Mouse (Mus musculus) c-Kit-positive CD71-positive TER-119-negative erythroid progenitor cells, embryonic 14.5 days (primary cell): Measurements from ENCODE around the gene Rabep1.

Experiments
- DNase-seq: peaks from one replicate; pipeline ENCODE4 v3.0.0-alpha.2; 2013; ENCODE audit warnings: low read depth

Gene Rabep1

DNA sequence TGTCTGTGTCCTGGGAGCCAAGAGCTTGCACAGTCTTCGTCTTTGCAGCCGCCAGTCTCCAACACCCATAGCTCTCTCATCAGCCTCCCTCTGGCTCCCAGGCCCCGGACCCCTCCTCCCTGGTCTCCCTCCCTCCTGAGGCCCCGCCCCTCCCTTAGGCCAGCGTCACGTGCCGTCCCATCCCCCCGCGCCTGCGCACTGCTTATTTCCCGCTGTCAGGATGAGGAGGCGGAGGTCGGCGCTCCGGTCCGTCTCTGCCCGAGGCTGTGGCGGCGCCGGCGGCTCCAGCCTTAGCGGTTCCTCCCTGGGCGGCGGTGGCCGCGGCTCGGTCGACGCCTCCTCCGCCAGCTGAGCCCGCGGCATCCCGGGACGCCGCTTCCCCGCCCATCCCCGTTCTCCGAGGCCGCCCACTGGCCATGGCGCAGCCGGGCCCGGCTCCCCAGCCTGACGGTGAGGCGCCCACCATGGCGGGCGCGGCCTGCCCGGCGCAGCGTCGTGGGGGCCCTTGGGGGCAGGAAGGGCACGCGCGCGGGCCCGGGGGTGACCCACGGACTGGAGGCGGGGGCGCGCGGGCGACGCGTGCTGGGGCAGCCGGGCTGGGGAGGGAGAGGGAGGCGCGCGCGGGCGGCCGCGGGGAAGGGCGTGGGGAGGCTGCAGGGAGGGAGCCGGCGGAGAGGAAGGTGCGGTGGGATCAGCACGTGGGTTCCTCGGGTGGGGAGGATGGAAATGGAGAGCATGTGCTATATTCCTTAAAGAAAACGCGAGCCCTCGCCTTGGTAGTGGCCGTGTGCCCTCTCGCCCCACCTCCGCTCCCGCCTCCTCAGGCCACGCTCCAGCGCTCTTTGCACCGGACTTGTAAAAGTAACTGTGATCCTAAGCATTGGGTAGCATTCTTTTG is at the start of gene Rabep1:
TSS of gene Rabep1 (plus strand) at position 220 of the 898 bp plus-strand sequence.
- peak; percentile 80 for DNase-seq

DNA sequence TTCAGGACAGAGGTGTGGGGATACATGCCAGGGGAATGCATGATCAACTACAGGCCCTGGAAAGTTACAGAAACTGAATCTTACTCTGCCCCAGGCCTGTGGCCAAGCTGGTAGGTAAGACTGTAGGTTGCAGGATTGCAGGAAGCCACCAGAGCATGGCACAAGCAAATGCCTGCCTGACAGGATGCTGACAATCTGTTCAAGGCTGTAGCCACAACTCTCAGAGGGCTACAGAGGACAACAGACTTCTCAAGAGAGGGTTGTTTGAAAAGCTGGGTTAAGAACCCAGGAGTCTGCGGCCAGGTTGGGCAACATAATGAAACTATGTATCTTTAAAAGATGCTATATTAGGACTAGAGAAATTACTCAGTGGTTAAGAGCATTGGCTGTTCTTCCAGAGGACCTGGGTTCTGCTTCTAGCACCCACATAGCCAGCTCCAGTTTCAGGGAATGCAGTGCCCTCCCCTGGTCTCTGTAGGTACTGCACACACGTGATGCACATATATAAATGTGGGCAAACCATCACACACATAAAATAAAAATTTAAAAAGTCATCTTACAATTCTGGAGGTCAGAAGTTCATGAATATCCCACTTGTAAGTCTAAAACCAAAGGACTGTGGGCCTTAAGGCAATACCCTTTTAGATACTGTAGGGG is 42.2 kb upstream of the Rabep1 start:
- no peak for DNase-seq

DNA sequence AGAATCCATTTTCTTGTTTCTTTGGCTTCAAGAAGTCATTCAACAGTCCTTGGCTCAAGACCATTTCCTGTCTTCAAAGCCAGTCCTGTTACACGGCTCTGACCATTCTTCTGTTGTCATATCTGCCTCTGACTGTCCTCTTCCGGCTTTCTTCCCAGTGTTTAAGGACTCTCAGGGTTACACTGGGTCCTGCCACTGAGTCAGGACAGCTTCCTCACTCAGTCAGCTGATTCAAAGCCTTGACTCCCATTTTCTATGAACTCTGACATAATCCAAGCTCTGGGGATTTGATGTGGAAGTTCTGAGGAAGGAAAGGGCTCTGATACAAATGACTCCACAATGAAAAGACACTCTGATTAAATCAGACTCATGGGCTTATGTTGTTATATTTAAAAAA is 41.7 kb upstream of the Rabep1 start:
- DNase-seq: no peak

DNA sequence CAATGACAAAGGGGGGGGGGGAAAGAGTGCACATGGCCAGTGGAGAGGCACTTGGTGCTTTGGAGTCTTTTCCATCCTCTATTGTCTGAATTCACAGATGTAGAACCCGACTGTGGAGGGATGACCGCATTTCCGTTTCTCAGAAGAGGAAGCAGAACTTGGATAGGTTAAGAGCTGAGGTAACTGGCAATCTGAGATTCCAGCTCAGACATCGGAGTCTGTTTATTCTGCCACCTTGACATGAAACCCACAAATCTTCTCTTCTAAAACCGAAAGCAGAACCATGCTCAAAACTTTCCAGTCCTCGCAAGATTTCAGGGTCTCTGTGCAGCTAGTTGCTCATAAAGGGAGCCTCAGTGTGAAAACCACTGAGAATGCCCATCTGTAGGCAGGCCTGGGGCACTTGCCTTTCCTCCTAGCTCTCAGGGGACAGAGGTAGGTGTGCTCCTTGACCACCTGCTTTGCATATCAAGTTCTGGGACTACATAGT is 40.8 kb upstream of the Rabep1 start:
- no peak for DNase-seq

DNA sequence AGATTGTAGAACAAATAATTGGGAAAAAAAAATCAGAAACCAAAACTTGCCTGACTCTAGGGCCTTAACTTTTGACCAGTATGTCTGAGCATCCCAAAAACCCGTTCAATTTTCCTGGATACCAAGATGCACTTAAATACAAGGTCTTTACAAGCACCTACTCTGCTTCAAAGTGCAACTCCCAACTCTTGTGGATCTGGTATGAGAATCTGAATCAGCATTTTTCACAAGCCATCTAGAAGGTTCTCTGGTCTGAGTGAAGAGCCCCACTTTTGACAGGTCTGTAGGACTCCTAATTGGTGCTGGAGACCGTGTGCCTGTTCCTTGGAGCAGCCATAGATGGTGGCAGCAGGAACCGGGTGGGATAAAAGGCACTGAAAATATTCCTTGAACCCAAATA is 40.2 kb upstream of the Rabep1 start:
- DNase-seq: no peak

DNA sequence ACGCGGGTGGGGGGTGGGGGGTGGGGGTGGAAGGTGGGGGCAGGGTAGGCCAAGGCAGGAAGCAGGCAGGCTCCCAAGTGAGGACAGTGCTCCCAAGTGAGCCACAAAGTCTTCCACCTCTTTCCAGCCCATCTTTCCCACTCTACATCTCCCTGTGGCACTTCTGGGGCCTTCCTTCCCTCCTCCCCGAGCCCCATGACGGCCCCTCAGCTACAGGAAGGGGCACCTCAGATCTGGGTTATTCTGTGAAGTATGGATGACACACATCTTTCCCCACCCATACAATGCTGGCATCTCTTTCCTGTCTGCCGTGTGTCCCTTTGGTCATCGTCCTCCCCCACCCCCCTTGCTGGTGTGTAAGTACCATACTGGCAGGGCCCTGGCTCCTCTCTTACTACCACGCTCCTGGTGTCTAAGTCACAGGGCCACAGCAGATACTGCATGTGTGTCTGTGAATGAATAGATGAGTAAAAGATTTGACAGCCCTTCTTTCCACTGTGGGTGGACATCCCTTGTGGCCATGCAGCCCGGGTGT is 38.9 kb upstream of the Rabep1 start:
- no peak for DNase-seq

DNA sequence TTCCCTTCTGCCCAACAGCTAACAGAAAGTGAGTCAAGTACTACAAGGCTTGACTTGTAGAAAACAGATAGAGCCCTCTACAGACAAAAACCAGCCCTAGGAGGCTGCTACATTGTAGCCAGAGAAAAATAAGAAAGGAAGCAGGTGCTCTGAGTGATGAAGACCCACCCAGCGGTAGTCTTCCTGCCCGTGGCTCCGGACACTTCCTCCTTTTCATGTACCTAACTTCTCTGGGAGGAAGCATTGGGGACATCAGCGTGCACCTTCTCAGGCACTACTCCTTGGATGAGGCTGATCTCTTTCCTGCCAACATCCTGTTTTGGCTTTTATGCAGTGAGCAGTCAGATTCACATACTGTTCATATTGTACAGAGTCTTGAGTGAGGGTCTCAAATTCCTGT is 37.9 kb upstream of the Rabep1 start:
- no peak for DNase-seq

DNA sequence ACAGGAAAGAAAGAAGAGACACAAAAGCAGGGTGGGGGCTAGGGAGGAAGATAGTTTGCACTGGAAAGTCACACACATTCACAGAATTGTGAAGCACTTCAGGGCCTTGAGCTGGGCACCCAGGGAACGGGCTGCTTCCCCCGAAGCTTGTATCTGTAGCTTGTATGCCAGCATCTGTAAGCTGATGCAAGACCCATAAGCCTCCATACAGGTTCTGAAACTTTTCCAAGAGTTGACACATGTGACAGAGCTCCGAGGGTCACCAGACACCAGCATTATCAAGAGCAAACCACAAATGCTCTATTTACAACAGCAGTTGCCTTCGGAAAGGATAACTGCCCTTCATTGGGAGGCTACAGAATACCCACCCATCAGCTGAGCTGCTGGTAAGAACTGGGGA is 36.9 kb upstream of the Rabep1 start:
- DNase-seq: no peak

DNA sequence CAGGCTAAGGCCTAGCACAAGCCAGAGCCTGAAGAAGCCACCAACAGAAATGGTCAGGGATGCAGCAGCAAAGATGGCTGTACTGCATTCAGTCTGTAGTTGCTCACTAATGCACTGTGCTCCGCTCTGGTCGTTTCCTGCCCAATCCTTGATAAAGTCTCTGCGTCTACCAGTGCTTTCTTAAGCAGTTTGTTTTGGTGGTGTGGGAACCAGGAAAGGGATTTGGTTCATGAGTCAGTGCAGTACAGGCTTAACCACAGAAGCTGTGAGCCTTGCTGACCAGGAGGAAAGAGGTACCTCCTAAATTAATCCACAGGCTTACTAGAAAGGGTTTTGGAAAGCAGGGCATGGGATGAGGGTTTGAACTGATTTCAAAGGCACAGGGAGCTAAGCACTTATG is 36.5 kb upstream of the Rabep1 start:
- no peak for DNase-seq

DNA sequence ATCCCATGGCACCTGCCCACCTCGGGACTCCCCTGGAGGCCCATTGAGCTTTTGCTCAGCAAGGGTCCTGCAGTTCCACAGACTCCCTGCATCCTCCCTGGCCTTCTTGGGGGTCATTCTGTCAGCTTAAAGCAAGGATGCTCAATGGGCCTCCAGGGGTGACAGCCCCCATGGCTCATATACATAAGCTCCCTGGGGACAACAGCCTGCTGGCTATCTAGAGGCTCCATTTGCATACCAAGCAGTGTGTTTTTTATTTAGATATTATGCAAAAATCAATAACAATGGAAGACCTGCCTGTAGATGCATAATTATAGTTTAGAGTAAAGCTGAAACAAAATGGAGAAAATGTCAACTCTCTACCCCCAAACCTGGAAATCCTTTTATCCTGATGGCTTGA is 35.6 kb upstream of the Rabep1 start:
- DNase-seq: no peak

DNA sequence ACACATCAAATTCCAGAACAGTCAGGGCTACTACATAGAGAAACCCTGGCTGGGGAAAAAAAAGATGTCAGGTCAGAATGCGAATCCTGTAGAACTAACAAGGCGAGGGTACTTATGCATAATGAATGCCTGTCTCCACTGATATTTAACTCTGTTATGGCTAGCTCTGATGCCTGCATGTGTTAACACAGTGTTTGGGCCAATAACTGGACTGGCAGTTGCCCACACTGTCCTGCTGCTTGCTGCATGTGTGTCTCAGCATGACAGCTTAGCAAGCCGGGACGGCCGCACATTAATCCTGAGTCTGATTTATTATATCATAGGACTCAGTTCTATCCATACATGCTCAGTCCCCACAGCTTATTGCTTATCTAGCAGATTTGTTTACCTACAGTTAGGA is 33.5 kb upstream of the Rabep1 start:
- DNase-seq: no peak

DNA sequence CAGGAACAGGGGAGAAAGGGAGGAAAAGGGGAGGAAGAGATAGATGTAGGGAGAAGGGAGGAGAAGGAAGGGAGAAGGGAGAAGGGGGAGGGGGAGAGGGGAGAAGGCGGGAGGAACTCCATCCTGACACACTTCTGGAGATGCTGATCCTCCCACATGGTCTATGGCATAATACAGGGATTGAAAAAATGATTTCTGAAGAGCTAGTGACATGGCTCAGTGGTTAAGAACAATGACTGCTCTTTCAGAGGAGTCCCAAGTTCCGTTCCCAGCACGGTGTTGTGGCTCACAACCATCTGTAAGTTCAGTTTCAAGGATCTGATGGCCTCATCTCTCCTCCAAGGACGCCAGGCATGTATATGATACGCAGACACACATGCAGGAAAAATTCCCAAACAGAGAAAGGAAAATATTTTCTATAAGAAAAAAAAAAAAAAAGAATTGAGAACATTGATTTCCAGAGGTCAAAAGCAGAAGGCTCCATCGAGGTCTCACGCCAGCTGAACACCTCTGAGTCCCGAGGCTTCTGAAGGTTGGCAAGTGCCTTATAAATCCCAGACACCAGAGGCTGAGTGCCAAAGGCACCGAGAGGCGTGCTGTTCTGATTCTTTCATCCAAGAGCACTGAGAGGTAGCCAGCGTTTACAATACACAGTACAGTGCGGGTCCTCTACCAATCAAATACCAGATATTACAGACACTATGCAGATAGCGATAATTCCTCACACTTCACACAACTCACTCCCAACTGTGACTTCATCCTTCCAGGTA is 32.9 kb upstream of the Rabep1 start:
- DNase-seq: no peak

DNA sequence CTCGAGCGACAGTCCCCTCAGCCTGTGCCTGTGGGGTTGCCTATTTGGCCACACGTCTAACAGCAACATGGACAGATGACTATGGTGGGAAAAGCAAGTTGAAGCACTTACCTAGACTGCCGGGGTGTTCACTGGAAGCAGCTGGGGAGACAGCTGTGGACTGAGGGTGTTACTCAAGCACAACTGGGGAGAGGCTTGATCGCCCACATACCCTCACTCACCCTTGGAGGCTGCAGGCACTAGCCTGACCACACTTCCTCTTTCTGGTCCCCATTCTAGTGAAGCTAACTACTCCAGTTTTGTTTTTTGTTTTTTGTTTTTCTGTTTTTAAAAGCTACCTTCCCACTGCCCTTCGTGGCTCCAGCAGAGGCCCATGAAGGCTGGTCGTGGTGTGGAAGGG is 32.2 kb upstream of the Rabep1 start, which contains the start of gene Scimp:
TSS of gene Scimp (minus strand) at position 222 of the 400 bp plus-strand sequence.
- no peak for DNase-seq

DNA sequence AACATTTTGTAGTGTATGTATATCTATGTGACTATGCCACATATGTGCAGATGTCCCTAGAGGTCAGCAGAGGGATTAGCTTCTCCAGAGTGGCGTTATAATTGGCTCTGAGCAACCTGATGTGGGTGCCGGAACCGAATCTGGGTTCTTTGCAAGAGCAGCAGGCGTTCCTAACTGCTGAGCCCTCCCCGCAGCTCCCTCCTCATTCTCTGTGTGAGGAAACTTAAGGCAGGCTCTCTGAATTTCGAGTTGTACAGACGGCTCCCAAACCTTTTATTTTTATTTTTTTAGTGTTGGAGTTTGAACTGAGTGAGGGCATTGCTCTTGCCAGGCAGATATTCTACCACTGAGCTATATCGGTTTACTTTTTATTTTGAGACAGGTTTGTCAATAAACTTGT is 29.5 kb upstream of the Rabep1 start:
- no peak for DNase-seq

DNA sequence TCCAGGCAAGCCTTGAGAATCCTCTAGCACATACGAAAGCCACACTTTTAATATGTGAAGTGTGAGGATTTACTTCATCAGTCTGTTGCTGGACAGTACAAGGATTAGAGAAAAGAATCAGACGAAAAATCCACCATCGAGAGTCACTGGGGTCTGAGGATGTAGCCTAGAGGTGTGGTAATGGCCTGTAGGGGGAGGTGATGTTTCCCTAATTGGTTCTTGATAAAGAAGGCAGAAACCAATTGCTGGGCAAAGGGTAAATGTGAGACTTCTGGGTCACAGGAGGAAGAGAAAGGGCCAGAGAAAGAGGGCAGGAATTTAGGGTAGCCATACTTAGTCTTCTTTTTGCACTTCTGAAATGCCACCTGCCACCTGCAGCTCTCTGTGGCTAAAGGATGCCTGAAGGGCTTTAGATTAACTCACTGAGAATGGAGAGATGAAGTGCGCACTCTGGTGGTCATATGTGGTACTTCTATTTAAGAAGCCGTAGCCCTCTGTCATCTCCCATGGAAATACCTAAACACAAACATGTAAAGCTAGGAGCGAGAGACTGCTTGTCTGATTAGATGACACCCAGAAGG is 29.0 kb upstream of the Rabep1 start:
- peak; percentile 57 for DNase-seq

DNA sequence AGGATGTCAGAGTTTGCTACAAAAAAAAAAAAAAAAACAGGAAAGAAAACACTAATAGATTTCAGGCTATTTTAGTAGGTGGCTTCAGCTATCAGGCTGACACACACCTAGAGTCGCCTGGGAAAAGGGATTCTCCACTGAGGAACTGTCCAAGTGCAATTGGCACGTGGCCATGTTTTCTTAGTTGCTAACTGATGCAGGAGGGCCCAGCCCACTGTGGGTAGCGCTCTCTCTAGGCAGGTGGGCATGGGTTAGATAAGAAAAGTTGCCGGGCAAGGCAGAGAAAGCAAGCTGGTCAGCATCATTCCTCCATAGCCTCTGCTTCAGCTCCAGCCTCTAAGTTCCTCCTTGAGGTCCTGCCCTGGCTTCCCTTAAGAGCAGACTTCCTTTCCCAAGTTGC is 27.8 kb upstream of the Rabep1 start:
- DNase-seq: no peak

DNA sequence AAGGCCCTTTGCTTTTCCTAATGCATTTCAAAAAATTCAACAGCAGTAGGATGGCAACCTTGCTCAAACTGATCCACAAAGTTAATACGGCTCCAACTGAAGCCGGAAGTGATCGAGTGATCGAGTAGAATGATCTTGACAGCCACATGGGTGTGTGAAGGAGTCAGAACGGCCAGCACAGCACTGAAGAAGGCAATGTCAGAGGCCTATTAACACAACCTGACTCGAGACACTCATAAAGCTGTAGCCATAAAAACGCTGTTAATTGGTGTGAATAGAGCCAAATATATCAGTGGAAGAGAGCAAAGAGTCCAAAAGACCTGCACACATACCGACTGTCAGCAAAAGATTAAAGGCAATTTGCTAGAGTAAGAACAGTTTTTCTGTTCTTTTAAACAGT is 24.5 kb upstream of the Rabep1 start:
- no peak for DNase-seq

DNA sequence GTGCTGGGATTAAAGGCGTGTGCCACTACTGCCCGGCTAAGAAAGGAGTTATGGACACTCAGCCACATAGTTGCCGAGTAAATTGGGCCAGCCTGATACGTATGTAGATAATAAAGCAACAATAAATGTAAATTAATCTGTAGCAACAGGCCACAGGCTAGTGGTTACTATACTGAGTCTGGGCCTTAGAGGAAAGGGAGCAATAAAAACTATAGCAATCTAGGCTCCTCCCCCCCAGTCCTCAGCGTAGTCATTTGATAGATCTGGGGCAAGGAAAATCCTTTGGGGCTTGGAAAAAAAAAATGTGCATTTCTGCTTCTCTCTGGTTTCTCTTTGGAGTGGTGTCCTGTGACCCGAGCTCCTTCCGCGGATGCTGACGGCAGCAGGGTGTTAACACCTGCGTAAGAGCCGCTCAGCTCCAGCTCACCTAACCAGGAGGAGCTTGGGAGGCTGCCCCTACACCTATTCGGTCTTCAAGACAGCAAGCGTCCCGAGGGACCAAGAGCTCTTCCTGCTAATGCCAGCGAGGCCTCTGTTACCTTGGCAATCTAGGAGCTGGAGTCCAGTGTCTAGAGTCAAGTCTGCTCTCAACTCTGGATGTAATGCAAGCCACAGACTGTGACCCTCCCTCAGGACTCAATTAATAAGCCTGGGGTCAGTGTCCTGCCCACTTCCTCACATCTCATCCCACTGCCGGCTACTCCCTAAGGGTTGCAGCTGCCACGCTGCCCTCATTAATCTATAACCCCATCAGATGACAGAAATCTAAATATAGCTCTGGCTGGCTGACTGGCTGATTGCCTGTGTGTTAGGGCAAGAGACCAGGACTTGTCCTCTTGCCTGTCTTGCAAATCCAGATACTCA is 22.6 kb upstream of the Rabep1 start:
- no peak for DNase-seq

DNA sequence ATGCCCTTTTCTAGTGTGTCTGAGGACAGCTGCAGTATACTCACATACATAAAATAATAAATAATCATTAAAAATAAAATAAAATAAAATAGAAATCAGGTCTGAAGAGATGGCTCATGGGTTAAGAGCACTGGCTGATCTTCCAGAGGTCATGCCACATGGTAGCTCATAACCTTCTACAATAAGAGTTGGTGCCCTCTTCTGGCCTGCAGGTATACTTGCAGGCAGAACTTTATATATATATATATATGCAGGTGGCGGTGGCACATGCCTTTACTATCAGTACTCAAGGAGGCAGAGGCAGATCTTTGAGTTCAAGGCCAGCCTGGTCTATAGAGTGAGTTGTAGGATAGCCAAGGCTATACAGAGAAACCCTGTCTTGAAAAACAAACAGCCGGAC is 18.4 kb upstream of the Rabep1 start:
- no peak for DNase-seq

DNA sequence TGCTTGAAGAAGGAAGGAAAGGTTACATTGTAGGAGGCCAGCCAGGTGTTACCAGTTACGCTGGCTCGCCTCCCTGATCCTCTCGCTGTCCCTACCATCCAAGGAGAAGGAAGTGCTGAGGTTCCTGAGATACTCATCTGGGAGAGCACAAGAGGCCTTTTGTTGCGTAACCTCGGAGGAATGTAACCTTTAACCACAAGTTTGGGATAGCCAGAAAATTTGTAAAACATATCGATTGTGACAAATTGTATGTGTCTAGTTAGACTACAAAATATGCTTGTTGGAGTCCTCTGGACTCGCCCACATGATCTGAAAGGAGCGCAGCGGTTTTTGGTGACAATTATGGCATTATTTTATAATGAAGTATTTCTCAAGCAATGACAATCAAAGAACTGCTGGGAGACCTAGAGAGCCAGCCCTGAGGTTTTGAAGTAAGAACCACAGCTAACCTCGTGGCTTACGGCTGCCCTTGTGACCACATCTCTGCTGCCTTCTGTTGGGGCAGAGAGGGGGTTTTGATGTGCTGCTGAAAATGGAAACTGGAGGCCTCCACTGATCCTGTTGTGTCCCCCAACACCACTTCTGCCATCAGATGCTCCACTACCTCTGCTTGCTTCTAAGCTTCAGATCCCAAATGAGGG is 15.5 kb upstream of the Rabep1 start:
- no peak for DNase-seq
